Mouse (Mus musculus): Measurements from ENCODE around the gene Rbfox1. TPM values are rescaled to one million over a fixed set of nuclear protein-coding genes. Genes with fewer than 3 reads are reported as not detected.

Gene Rbfox1
- polyA plus RNA-seq, 1 experiment from 2014 or later: 2.9 TPM

GRCm38 (mm10) chr16:7159827-7160217 is 1274.7 kb downstream of the Rbfox1 start:
- no peak overlapping the region for H3K9ac ChIP-seq
- H3K4me2 ChIP-seq (replicated peaks): no peak overlapping the region
- H3K36me3 ChIP-seq: no peaks in the 10 kb centered on the region
- H3K9me3 ChIP-seq: no peaks in the 10 kb centered on the region
- no peak for ATAC-seq (ENCODE audit: insufficient number of reproducible peaks, insufficient read depth, low FRiP score, low TSS enrichment)
- no peak overlapping the region for H3K27ac ChIP-seq
- H3K4me1 ChIP-seq: 0 out of 2 replicates have a peak, but pooled peaks cover 2% of the 10 kb centered on the region
- no peak overlapping the region for H3K4me3 ChIP-seq
- WGBS: 77% methylated on average over 6 of the region's 6 CpGs
- no peaks in the 10 kb centered on the region for H3K27me3 ChIP-seq

DNA sequence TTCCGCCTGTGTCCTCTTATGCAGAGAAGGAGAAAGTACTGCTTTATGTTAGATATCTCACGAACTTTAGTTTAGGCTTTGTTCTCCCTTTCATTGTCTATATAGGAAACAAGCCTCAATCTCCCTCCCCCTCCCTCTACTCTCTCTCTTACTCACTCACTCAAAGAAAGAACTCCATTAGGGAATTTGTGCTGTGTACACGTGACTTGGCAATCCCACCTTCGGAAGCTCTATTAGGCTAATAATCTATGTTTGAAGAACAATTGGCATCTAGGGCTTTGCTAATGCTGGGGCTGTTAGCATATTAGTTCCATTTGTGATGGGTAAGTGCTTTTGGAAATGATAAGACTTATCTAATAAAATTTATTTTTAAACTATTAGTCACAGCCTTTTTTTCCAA is 1277.0 kb downstream of the Rbfox1 start:
- Histone ChIP-seq H3K36me3 (no peaks in the 10 kb centered on the region), H3K4me3 (no peak overlapping the region), H3K4me1 (0 out of 2 replicates have a peak, but pooled peaks cover 2% of the 10 kb centered on the region), H3K4me2 (replicated peaks) (no peak overlapping the region), H3K9me3 (no peaks in the 10 kb centered on the region), H3K27ac (no peak overlapping the region), H3K27me3 (no peaks in the 10 kb centered on the region), H3K9ac (no peak overlapping the region)
- no peak for ATAC-seq (ENCODE audit: insufficient number of reproducible peaks, insufficient read depth, low FRiP score, low TSS enrichment)
- WGBS: 66% methylated on average over 4 of the region's 4 CpGs

- Histone ChIP-seq H3K36me3 (no peaks in the 10 kb centered on the region), H3K9ac (no peak overlapping the region), H3K4me1 (0 out of 2 replicates have a peak, but pooled peaks cover 2% of the 10 kb centered on the region), H3K27me3 (no peaks in the 10 kb centered on the region), H3K4me3 (no peak overlapping the region), H3K27ac (no peak overlapping the region), H3K9me3 (no peaks in the 10 kb centered on the region), H3K4me2 (replicated peaks) (no peak overlapping the region)
- WGBS: 78% methylated on average over 4 of the region's 4 CpGs
- no peak for ATAC-seq (ENCODE audit: insufficient number of reproducible peaks, insufficient read depth, low FRiP score, low TSS enrichment)
These were observed 1278.5 kb downstream of the Rbfox1 start for GRCm38 (mm10) chr16:7163688-7164087.

DNA sequence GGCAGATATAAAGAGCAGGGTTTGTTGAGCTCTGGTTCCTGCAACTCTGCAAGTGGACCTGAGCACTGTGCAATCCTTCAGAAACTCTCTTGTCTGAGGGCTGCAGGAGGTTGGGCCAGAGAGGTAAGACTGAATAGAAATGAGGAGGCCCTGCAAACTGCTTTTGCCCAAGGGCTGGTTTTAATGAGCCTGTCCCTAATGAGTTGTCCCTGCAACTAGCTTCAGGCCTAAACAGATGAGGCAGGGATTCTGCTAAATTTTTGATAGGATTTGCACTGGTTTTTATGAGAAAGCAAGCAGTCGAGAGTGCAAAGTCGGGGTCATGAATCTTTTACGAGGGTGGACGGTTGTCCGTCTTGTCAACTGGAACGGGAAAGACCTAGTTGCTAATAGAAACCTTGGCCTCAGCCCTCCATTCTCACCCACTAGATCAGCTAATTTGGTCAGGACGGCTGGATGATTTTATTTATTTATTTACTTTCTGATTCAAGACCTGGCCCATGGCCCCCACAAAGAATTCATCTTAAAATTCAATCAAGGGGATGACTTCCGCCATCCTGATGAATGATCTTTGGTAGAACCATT is 1279.1 kb downstream of the Rbfox1 start:
- H3K27me3 ChIP-seq: no peaks in the 10 kb centered on the region
- no peaks in the 10 kb centered on the region for H3K36me3 ChIP-seq
- no peak overlapping the region for H3K27ac ChIP-seq
- H3K9ac ChIP-seq: no peak overlapping the region
- H3K4me3 ChIP-seq: no peak overlapping the region
- no peaks in the 10 kb centered on the region for H3K9me3 ChIP-seq
- H3K4me1 ChIP-seq: 0 out of 2 replicates have a peak, but pooled peaks cover 1% of the 10 kb centered on the region
- no peak for ATAC-seq (ENCODE audit: insufficient number of reproducible peaks, insufficient read depth, low FRiP score, low TSS enrichment)
- 74% methylated on average over 8 of the region's 8 CpGs for WGBS
- H3K4me2 ChIP-seq (replicated peaks): no peak overlapping the region

GRCm38 (mm10) chr16:7175960-7176359 is 1290.8 kb downstream of the Rbfox1 start:
- no peaks in the 10 kb centered on the region for H3K27me3 ChIP-seq
- H3K27ac ChIP-seq: no peak overlapping the region
- no peak overlapping the region for H3K4me2 ChIP-seq (replicated peaks)
- no peak for ATAC-seq (ENCODE audit: insufficient number of reproducible peaks, insufficient read depth, low FRiP score, low TSS enrichment)
- H3K36me3 ChIP-seq: no peaks in the 10 kb centered on the region
- 100% methylated on average over 2 of the region's 2 CpGs for WGBS
- H3K9me3 ChIP-seq: no peaks in the 10 kb centered on the region
- H3K4me3 ChIP-seq: no peak overlapping the region
- H3K4me1 ChIP-seq: no peaks in the 10 kb centered on the region
- no peak overlapping the region for H3K9ac ChIP-seq

GRCm38 (mm10) chr16:7187788-7188187 is 1302.6 kb downstream of the Rbfox1 start:
- Histone ChIP-seq H3K9me3 (no peaks in the 10 kb centered on the region), H3K4me3 (no peak overlapping the region), H3K27me3 (no peaks in the 10 kb centered on the region), H3K36me3 (no peaks in the 10 kb centered on the region), H3K4me1 (peaks cover 7% of the 10 kb centered on the region; the same call in 1 of the 2 replicates), H3K27ac (no peak overlapping the region), H3K9ac (no peak overlapping the region), H3K4me2 (replicated peaks) (no peak overlapping the region)
- 39% methylated on average over 2 of the region's 2 CpGs for WGBS
- no peak for ATAC-seq (ENCODE audit: insufficient number of reproducible peaks, insufficient read depth, low FRiP score, low TSS enrichment)

- no peaks in the 10 kb centered on the region for H3K9me3 ChIP-seq
- no peaks in the 10 kb centered on the region for H3K27me3 ChIP-seq
- H3K36me3 ChIP-seq: no peaks in the 10 kb centered on the region
- no peak overlapping the region for H3K27ac ChIP-seq
- no peak for ATAC-seq (ENCODE audit: insufficient number of reproducible peaks, insufficient read depth, low FRiP score, low TSS enrichment)
- no peaks in the 10 kb centered on the region for H3K4me1 ChIP-seq
- H3K9ac ChIP-seq: no peak overlapping the region
- 76% methylated on average over 5 of the region's 5 CpGs for WGBS
- no peak overlapping the region for H3K4me3 ChIP-seq
- no peak overlapping the region for H3K4me2 ChIP-seq (replicated peaks)
These were observed 1308.4 kb downstream of the Rbfox1 start for GRCm38 (mm10) chr16:7193535-7193934.

- Histone ChIP-seq H3K4me1 (no peaks in the 10 kb centered on the region), H3K9me3 (no peaks in the 10 kb centered on the region), H3K9ac (no peak overlapping the region), H3K4me3 (no peak overlapping the region), H3K36me3 (no peaks in the 10 kb centered on the region), H3K27me3 (no peaks in the 10 kb centered on the region), H3K4me2 (replicated peaks) (no peak overlapping the region), H3K27ac (no peak overlapping the region)
- ATAC-seq (ENCODE audit: insufficient number of reproducible peaks, insufficient read depth, low FRiP score, low TSS enrichment): no peak
- WGBS: 67% methylated on average over 5 of the region's 5 CpGs
These were observed 1312.8 kb downstream of the Rbfox1 start for GRCm38 (mm10) chr16:7197953-7198352.

DNA sequence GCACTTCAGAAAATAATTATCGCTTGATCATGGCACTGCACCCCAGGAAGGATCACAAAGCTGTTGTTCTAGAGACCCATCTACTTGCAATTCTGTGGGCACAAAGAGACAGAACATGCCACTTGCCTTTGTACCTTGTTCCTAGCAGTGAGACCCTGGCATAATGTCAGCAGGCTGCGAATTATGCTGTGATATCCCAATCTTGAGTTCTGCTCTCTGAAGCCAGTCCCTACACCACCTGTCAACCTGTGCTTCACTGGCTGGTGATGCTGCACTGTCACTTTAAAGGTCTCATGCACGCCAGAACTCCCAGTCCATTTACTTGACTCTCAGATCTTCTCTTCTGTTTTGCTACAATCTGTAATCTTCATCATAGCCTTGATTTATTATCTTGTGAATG is 1315.1 kb downstream of the Rbfox1 start:
- H3K4me2 ChIP-seq (replicated peaks): no peak overlapping the region
- H3K27ac ChIP-seq: no peak overlapping the region
- H3K36me3 ChIP-seq: no peaks in the 10 kb centered on the region
- H3K27me3 ChIP-seq: no peaks in the 10 kb centered on the region
- H3K4me1 ChIP-seq: no peaks in the 10 kb centered on the region
- 85% methylated on average over 3 of the region's 3 CpGs for WGBS
- ATAC-seq (ENCODE audit: insufficient number of reproducible peaks, insufficient read depth, low FRiP score, low TSS enrichment): no peak
- no peaks in the 10 kb centered on the region for H3K9me3 ChIP-seq
- no peak overlapping the region for H3K4me3 ChIP-seq
- no peak overlapping the region for H3K9ac ChIP-seq

- H3K4me1 ChIP-seq: no peaks in the 10 kb centered on the region
- no peak overlapping the region for H3K4me2 ChIP-seq (replicated peaks)
- WGBS: 53% methylated on average over 4 of the region's 4 CpGs
- no peaks in the 10 kb centered on the region for H3K9me3 ChIP-seq
- no peak overlapping the region for H3K27ac ChIP-seq
- no peak overlapping the region for H3K9ac ChIP-seq
- H3K4me3 ChIP-seq: no peak overlapping the region
- no peak for ATAC-seq (ENCODE audit: insufficient number of reproducible peaks, insufficient read depth, low FRiP score, low TSS enrichment)
- no peaks in the 10 kb centered on the region for H3K36me3 ChIP-seq
- H3K27me3 ChIP-seq: no peaks in the 10 kb centered on the region
These were observed 1316.7 kb downstream of the Rbfox1 start for GRCm38 (mm10) chr16:7201816-7202215.

GRCm38 (mm10) chr16:7206116-7206900 is 1321.2 kb downstream of the Rbfox1 start:
- Histone ChIP-seq H3K9me3 (no peaks in the 10 kb centered on the region), H3K27me3 (no peaks in the 10 kb centered on the region), H3K4me2 (replicated peaks) (no peak overlapping the region), H3K27ac (no peak overlapping the region), H3K4me1 (no peaks in the 10 kb centered on the region), H3K36me3 (no peaks in the 10 kb centered on the region), H3K9ac (no peak overlapping the region), H3K4me3 (no peak overlapping the region)
- no peak for ATAC-seq (ENCODE audit: insufficient number of reproducible peaks, insufficient read depth, low FRiP score, low TSS enrichment)
- 55% methylated on average over 2 of the region's 2 CpGs for WGBS

DNA sequence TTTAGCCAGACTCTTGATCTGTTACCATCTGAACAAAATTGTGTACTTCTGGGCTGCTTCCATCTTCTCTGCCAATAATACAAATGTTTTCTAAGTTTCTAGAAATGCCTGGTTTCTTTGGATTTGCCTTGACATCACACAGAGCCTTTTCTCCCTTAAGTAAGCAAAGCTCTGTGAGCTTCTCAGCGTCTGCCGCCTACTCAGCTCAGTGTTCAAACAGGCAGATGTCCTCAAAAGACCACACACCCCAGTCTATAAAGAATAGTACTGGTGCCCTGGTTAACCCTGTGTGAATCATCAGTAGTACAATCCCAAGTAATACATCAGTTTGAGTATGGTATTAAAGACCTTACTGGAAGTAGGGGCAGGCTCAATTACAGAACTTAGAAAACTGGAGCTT is 1322.4 kb downstream of the Rbfox1 start:
- Histone ChIP-seq H3K9me3 (no peaks in the 10 kb centered on the region), H3K4me2 (replicated peaks) (no peak overlapping the region), H3K9ac (no peak overlapping the region), H3K27ac (no peak overlapping the region), H3K36me3 (no peaks in the 10 kb centered on the region), H3K27me3 (no peaks in the 10 kb centered on the region), H3K4me1 (no peaks in the 10 kb centered on the region), H3K4me3 (no peak overlapping the region)
- 72% methylated on average over 2 of the region's 2 CpGs for WGBS
- ATAC-seq (ENCODE audit: insufficient number of reproducible peaks, insufficient read depth, low FRiP score, low TSS enrichment): no peak

Measured in embryonic facial prominence, embryonic 12.5 days (tissue).